In genomic region chr7:141578943-141579342, GRCm38 (mm10) we compare ENCODE assay signal across 15 mouse cellular contexts. TPM values are rescaled to one million over a fixed set of nuclear protein-coding genes. Genes with fewer than 3 reads are reported as not detected.
DNase-seq lines count a peak whose midpoint lies in the region; ATAC-seq and TF ChIP-seq lines count a peak whose summit lies in the region.
"Had no signal": no experiment of that assay in that cellular context is flagged by ENCODE, and none has a peak within 500 bp of the region (broad histone marks: within the 10 kb centered on the region; RNA-seq: fewer than 3 reads in every experiment).

No protein-coding gene starts in this region.

- no peaks in the 10 kb centered on the region for H3K27me3 ChIP-seq in stomach, embryonic 14.5 days (ENCODE audit: control insufficient read depth, insufficient read depth, low read length)
- H3K27me3 ChIP-seq in stomach, postnatal 0 days (ENCODE audit: control insufficient read depth, insufficient read depth, low read length) = no peaks in the 10 kb centered on the region
- H3K27me3 ChIP-seq in MEL (ENCODE audit: control insufficient read depth in 1 of 2, insufficient read depth in 2 of 2, low read length in 2 of 2) = no peaks in the 10 kb centered on the region
- H3K27me3 ChIP-seq in liver, embryonic 11.5 days (replicated peaks; ENCODE audit: control insufficient read depth, insufficient read depth, low read length) = no peaks in the 10 kb centered on the region
- H3K27me3 ChIP-seq in forebrain, embryonic 12.5 days = no peaks in the 10 kb centered on the region
- H3K27me3 ChIP-seq in hindbrain, postnatal 0 days (ENCODE audit: insufficient read depth, low read length) = no peaks in the 10 kb centered on the region
- H3K27me3 ChIP-seq: embryonic facial prominence, embryonic 13.5 days; heart, embryonic 15.5 days; lung, embryonic 15.5 days had no signal

- H3K27ac ChIP-seq in stomach, embryonic 14.5 days (ENCODE audit: low read length) = no peak overlapping the region
- no peak overlapping the region for H3K27ac ChIP-seq in stomach, postnatal 0 days (replicated peaks)
- 0 out of 2 replicates have a peak overlapping the region, but pooled peaks have one; percentile 11 for H3K27ac ChIP-seq in MEL (ENCODE audit: control insufficient read depth, low read depth, low read length)
- peak overlapping the region; percentile 39; the same call in 1 of the 2 replicates for H3K27ac ChIP-seq in liver, embryonic 11.5 days (ENCODE audit: low read depth, low read length)
- no peak overlapping the region for H3K27ac ChIP-seq in forebrain, embryonic 12.5 days
- no peak overlapping the region for H3K27ac ChIP-seq in hindbrain, postnatal 0 days
- H3K27ac ChIP-seq: embryonic facial prominence, embryonic 13.5 days; heart, embryonic 15.5 days; lung, embryonic 15.5 days had no signal

- peaks cover 37% of the 10 kb centered on the region for H3K79me2 ChIP-seq in MEL (ENCODE audit: control insufficient read depth, insufficient read depth, low read length, poor library complexity)

- no peaks in the 10 kb centered on the region for H3K4me1 ChIP-seq in stomach, embryonic 14.5 days (ENCODE audit: control insufficient read depth, insufficient read depth, low read length)
- no peaks in the 10 kb centered on the region for H3K4me1 ChIP-seq in stomach, postnatal 0 days (replicated peaks; ENCODE audit: control insufficient read depth, insufficient read depth)
- peaks cover 12 to 26% of the 10 kb centered on the region in 2 experiments for H3K4me1 ChIP-seq in MEL (ENCODE audit: control insufficient read depth in 1 of 2, insufficient read depth in 2 of 2, low read length in 2 of 2)
- peaks cover 46% of the 10 kb centered on the region for H3K4me1 ChIP-seq in liver, embryonic 11.5 days (replicated peaks; ENCODE audit: control insufficient read depth, insufficient read depth, low read length)
- no peaks in the 10 kb centered on the region for H3K4me1 ChIP-seq in forebrain, embryonic 12.5 days
- H3K4me1 ChIP-seq in hindbrain, postnatal 0 days (ENCODE audit: insufficient read depth, low read length) = no peaks in the 10 kb centered on the region
- H3K4me1 ChIP-seq: embryonic facial prominence, embryonic 13.5 days; lung, embryonic 15.5 days had no signal

- no peak for DNase-seq in stomach, postnatal 0 days (ENCODE audit: low spot score)
- DNase-seq in MEL (ENCODE audit: low read depth, low spot score) = peak; percentile 81
- DNase-seq in liver, embryonic 11.5 days (ENCODE audit: low spot score) = no peak
- DNase-seq in naive thymus-derived CD4-positive, alpha-beta T cell, adult 2 months (ENCODE audit: low read depth) = peak; percentile 85
- no peak for DNase-seq in hindbrain, postnatal 0 days (ENCODE audit: low spot score)
- no peak for DNase-seq in gastrocnemius, adult 18-20 months (ENCODE audit: low spot score)
- DNase-seq: cerebellum, adult 9-11 months; gastrocnemius, postnatal 25 days; kidney, postnatal 25 days had no signal

- WGBS in stomach, embryonic 14.5 days = 95% methylated on average over 2 of the region's 2 CpGs
- 90% methylated on average over 2 of the region's 2 CpGs for WGBS in stomach, postnatal 0 days
- WGBS in liver, embryonic 11.5 days = 80% methylated on average over 2 of the region's 2 CpGs
- 92% methylated on average over 2 of the region's 2 CpGs for WGBS in forebrain, embryonic 12.5 days
- 100% methylated on average over 2 of the region's 2 CpGs for WGBS in hindbrain, postnatal 0 days

- no peaks in the 10 kb centered on the region for H3K36me3 ChIP-seq in stomach, embryonic 14.5 days (ENCODE audit: control insufficient read depth, insufficient read depth, low read length)
- H3K36me3 ChIP-seq in stomach, postnatal 0 days (ENCODE audit: control insufficient read depth, insufficient read depth, low read length) = no peaks in the 10 kb centered on the region
- peaks cover 0 to 31% of the 10 kb centered on the region in 2 experiments; a peak in 2 of 4 replicates for H3K36me3 ChIP-seq in MEL (ENCODE audit: control insufficient read depth in 1 of 2, insufficient read depth in 2 of 2, low read length in 2 of 2)
- no peaks in the 10 kb centered on the region for H3K36me3 ChIP-seq in liver, embryonic 11.5 days (ENCODE audit: control insufficient read depth, insufficient read depth, low read length)
- H3K36me3 ChIP-seq in forebrain, embryonic 12.5 days (replicated peaks) = no peaks in the 10 kb centered on the region
- H3K36me3 ChIP-seq in hindbrain, postnatal 0 days (ENCODE audit: insufficient read depth, low read length) = no peaks in the 10 kb centered on the region
- H3K36me3 ChIP-seq: heart, embryonic 15.5 days; lung, embryonic 15.5 days had no signal

- TF ChIP-seq POLR2A in MEL (IDR thresholded peaks at IDR 0.05; ENCODE audit: control insufficient read depth in 1 of 2, insufficient read depth in 1 of 2, low read depth in 1 of 2, low read length in 2 of 2, poor library complexity in 1 of 2) = peak in 1 of 2 experiments; percentile 25; a peak in 1 of 4 replicates

- no peak overlapping the region for H3K9ac ChIP-seq in stomach, embryonic 14.5 days (replicated peaks; ENCODE audit: low read depth, low read length)
- H3K9ac ChIP-seq in stomach, postnatal 0 days (ENCODE audit: low read length) = no peak overlapping the region
- H3K9ac ChIP-seq in MEL (ENCODE audit: control insufficient read depth, low read depth, low read length, poor library complexity, severe bottlenecking) = no peak overlapping the region
- no peak overlapping the region for H3K9ac ChIP-seq in liver, embryonic 11.5 days (ENCODE audit: low read depth, low read length)
- no peak overlapping the region for H3K9ac ChIP-seq in forebrain, embryonic 12.5 days
- H3K9ac ChIP-seq in hindbrain, postnatal 0 days (replicated peaks; ENCODE audit: low read length) = no peak overlapping the region
- H3K9ac ChIP-seq: embryonic facial prominence, embryonic 13.5 days; heart, embryonic 15.5 days; lung, embryonic 15.5 days had no signal

- no peak overlapping the region for H3K4me2 ChIP-seq in stomach, embryonic 14.5 days (replicated peaks; ENCODE audit: low read depth, low read length)
- H3K4me2 ChIP-seq in stomach, postnatal 0 days (replicated peaks; ENCODE audit: low read depth) = no peak overlapping the region
- no peak overlapping the region for H3K4me2 ChIP-seq in liver, embryonic 11.5 days
- no peak overlapping the region for H3K4me2 ChIP-seq in forebrain, embryonic 12.5 days
- H3K4me2 ChIP-seq in hindbrain, postnatal 0 days (ENCODE audit: low read depth, low read length) = no peak overlapping the region
- H3K4me2 ChIP-seq: embryonic facial prominence, embryonic 13.5 days; heart, embryonic 15.5 days; lung, embryonic 15.5 days had no signal

- 0 out of 2 replicates have a peak, but pooled peaks have one; percentile 28 for ATAC-seq in stomach, embryonic 14.5 days (ENCODE audit: insufficient number of reproducible peaks, insufficient read depth, low FRiP score, low read depth)
- ATAC-seq in stomach, postnatal 0 days (ENCODE audit: low FRiP score, low TSS enrichment) = no peak
- no peak for ATAC-seq in liver, embryonic 11.5 days (replicated peaks; ENCODE audit: low FRiP score)
- ATAC-seq in forebrain, embryonic 12.5 days (ENCODE audit: low FRiP score) = no peak
- ATAC-seq in hindbrain, postnatal 0 days = no peak
- ATAC-seq: forebrain, embryonic 16.5 days had no signal

- TF ChIP-seq CTCF in stomach, postnatal 0 days (IDR thresholded peaks at IDR 0.05; ENCODE audit: low read depth) = no peak
- TF ChIP-seq CTCF in MEL (IDR thresholded peaks at IDR 0.05 in 2 of 3, conservative IDR thresholded peaks at IDR 0.05 in 1 of 3; ENCODE audit: control insufficient read depth in 1 of 3, insufficient read depth in 1 of 3, low read depth in 2 of 3, low read length in 3 of 3, poor library complexity in 1 of 3, severe bottlenecking in 1 of 3) = no peak
- TF ChIP-seq CTCF in hindbrain, postnatal 0 days (IDR thresholded peaks at IDR 0.05; ENCODE audit: low read depth) = no peak

- no peaks in the 10 kb centered on the region for H3K9me3 ChIP-seq in stomach, embryonic 14.5 days (ENCODE audit: control insufficient read depth, low read depth, low read length)
- H3K9me3 ChIP-seq in stomach, postnatal 0 days (ENCODE audit: control insufficient read depth, low read length) = no peaks in the 10 kb centered on the region
- H3K9me3 ChIP-seq in MEL (replicated peaks; ENCODE audit: insufficient read depth, low read length) = no peaks in the 10 kb centered on the region
- H3K9me3 ChIP-seq in liver, embryonic 11.5 days (ENCODE audit: control insufficient read depth, low read length) = no peaks in the 10 kb centered on the region
- H3K9me3 ChIP-seq in forebrain, embryonic 12.5 days = no peaks in the 10 kb centered on the region
- H3K9me3 ChIP-seq in hindbrain, postnatal 0 days (ENCODE audit: low read length) = no peaks in the 10 kb centered on the region
- H3K9me3 ChIP-seq: embryonic facial prominence, embryonic 13.5 days; heart, embryonic 15.5 days; lung, embryonic 15.5 days had no signal

- TF ChIP-seq RAD21 in MEL (IDR thresholded peaks at IDR 0.05; ENCODE audit: low read depth, low read length) = no peak

- H3K4me3 ChIP-seq in stomach, embryonic 14.5 days (ENCODE audit: low read depth, low read length) = no peak overlapping the region
- no peak overlapping the region for H3K4me3 ChIP-seq in stomach, postnatal 0 days (ENCODE audit: low read depth, low read length)
- no peak overlapping the region for H3K4me3 ChIP-seq in MEL (ENCODE audit: control insufficient read depth in 1 of 2, insufficient read depth in 1 of 2, low read depth in 2 of 2, low read length in 2 of 2)
- H3K4me3 ChIP-seq in liver, embryonic 11.5 days (ENCODE audit: low read depth, low read length) = no peak overlapping the region
- H3K4me3 ChIP-seq in forebrain, embryonic 12.5 days (replicated peaks) = no peak overlapping the region
- no peak overlapping the region for H3K4me3 ChIP-seq in hindbrain, postnatal 0 days (ENCODE audit: low read length)
- H3K4me3 ChIP-seq: embryonic facial prominence, embryonic 13.5 days; heart, embryonic 15.5 days; lung, embryonic 15.5 days had no signal

- no peak for TF ChIP-seq EP300 in stomach, postnatal 0 days (optimal IDR thresholded peaks at IDR 0.05)
- no peak for TF ChIP-seq EP300 in MEL (IDR thresholded peaks at IDR 0.05; ENCODE audit: low read depth in 1 of 2, low read length in 2 of 2)

RNA-seq across cellular contexts. Expression of gene Ap2a2, which starts 17.0 kb away (rescaled TPM):
- polyA plus RNA-seq in stomach, embryonic 14.5 days (2014; fragmentation: Nextera tagmentation; extraction: Ambion mirVana) = 70.4 and 71.8 TPM in 2 replicates
- polyA plus RNA-seq in stomach, postnatal 0 days (2015; fragmentation: Nextera tagmentation; extraction: Ambion mirVana) = 30.8 and 33.0 TPM in 2 replicates
- total RNA-seq in MEL (2012; rRNA removed) = 59.5 and 60.6 TPM in 2 replicates
- polyA plus RNA-seq in MEL (2012; ENCODE audit: insufficient read depth in 1 of 2, insufficient read length in 2 of 2, low read depth in 1 of 2, low replicate concordance in 2 of 2, missing spikeins in 1 of 2) = 10 to 100 TPM; 34.7 to 67.9 TPM
- 94.4 and 102 TPM in 2 replicates for polyA plus RNA-seq in liver, embryonic 11.5 days (2014; fragmentation: Nextera tagmentation; extraction: Ambion mirVana)
- 106 and 112 TPM in 2 replicates for polyA plus RNA-seq in forebrain, embryonic 12.5 days (2016; fragmentation: Nextera tagmentation; extraction: Ambion mirVana)
- 209 and 214 TPM in 2 replicates for total RNA-seq in hindbrain, postnatal 0 days (2014; rRNA removed)
- polyA plus RNA-seq in hindbrain, postnatal 0 days (2015; fragmentation: Nextera tagmentation; extraction: Ambion mirVana) = 110 and 115 TPM in 2 replicates
- 10 to 100 TPM; 51.7 to 56.6 TPM for total RNA-seq in gastrocnemius, adult 18-20 months (2021)

RNA-seq across cellular contexts. Expression of gene Chid1, which starts 39.3 kb away (rescaled TPM):
- polyA plus RNA-seq in stomach, embryonic 14.5 days (2014; fragmentation: Nextera tagmentation; extraction: Ambion mirVana) = 37.4 and 38.3 TPM in 2 replicates
- polyA plus RNA-seq in stomach, postnatal 0 days (2015; fragmentation: Nextera tagmentation; extraction: Ambion mirVana) = 20.8 and 22.6 TPM in 2 replicates
- total RNA-seq in MEL (2012; rRNA removed) = 36.1 and 36.3 TPM in 2 replicates
- 10 to 100 TPM in 1 of 2 experiments, not detected in 1; 46.7 TPM for polyA plus RNA-seq in MEL (2012; ENCODE audit: insufficient read depth in 1 of 2, insufficient read length in 2 of 2, low read depth in 1 of 2, low replicate concordance in 2 of 2, missing spikeins in 1 of 2)
- polyA plus RNA-seq in liver, embryonic 11.5 days (2014; fragmentation: Nextera tagmentation; extraction: Ambion mirVana) = 39.2 and 48.1 TPM in 2 replicates
- 24.0 and 24.2 TPM in 2 replicates for polyA plus RNA-seq in forebrain, embryonic 12.5 days (2016; fragmentation: Nextera tagmentation; extraction: Ambion mirVana)
- 34.2 and 55.2 TPM in 2 replicates for total RNA-seq in hindbrain, postnatal 0 days (2014; rRNA removed)
- 47.8 and 48.3 TPM in 2 replicates for polyA plus RNA-seq in hindbrain, postnatal 0 days (2015; fragmentation: Nextera tagmentation; extraction: Ambion mirVana)
- total RNA-seq in gastrocnemius, adult 18-20 months (2021) = 10 to 100 TPM; 11.2 to 13.1 TPM

Comparison
In these comparisons a context has a peak if more than half of its experiments do, and no peak if none do; other contexts are left out.
1. H3K27ac ChIP-seq: peak in MEL (single experiment) and liver, embryonic 11.5 days (single experiment); none in stomach, embryonic 14.5 days (single experiment), stomach, postnatal 0 days (single experiment), forebrain, embryonic 12.5 days (single experiment) and hindbrain, postnatal 0 days (single experiment).
2. DNase-seq: peak in MEL (single experiment) and naive thymus-derived CD4-positive, alpha-beta T cell, adult 2 months (single experiment); none in stomach, postnatal 0 days (single experiment), liver, embryonic 11.5 days (single experiment), hindbrain, postnatal 0 days (single experiment) and gastrocnemius, adult 18-20 months (single experiment).